Mouse (Mus musculus) liver, embryonic 15.5 days (tissue): ENCODE results near the gene Gatm. TPM values are rescaled to one million over a fixed set of nuclear protein-coding genes. Genes with fewer than 3 reads are reported as not detected.

ENCODE experiments used
- ATAC-seq: fragments of 200-750 bp; cut with Nextera tagmentation; 2 replicates; pipeline ENCODE4 v1.8.0; 2017; ENCODE audit warnings: moderate number of reproducible peaks, mild to moderate bottlenecking, moderate library complexity; ENCODE audit not compliant: insufficient read depth
- H3K27ac ChIP-seq: fragments of 300-500 bp; sonication (generic); replicated peaks from 2 replicates; pipeline ENCODE4 v1.5.1; 2015; ENCODE audit warnings: mild to moderate bottlenecking, inconsistent platforms
- H3K27me3 ChIP-seq: fragments of 300-500 bp; sonication (generic); 2 replicates; pipeline ENCODE4 v1.6.1; 2015; ENCODE audit warnings: mild to moderate bottlenecking, inconsistent platforms
- H3K36me3 ChIP-seq: fragments of 300-500 bp; sonication (generic); replicated peaks from 2 replicates; pipeline ENCODE4 v1.6.1; 2015; ENCODE audit warnings: moderate library complexity, mild to moderate bottlenecking, inconsistent platforms
- H3K4me1 ChIP-seq: fragments of 300-500 bp; sonication (generic); replicated peaks from 2 replicates; pipeline ENCODE4 v1.6.1; 2015; ENCODE audit warnings: inconsistent platforms
- H3K4me2 ChIP-seq: fragments of 300-500 bp; sonication (generic); 2 replicates; pipeline ENCODE4 v1.6.1; 2015; ENCODE audit warnings: moderate library complexity, mild to moderate bottlenecking, inconsistent platforms
- H3K4me3 ChIP-seq: fragments of 300-500 bp; sonication (generic); replicated peaks from 2 replicates; pipeline ENCODE4 v1.5.1; 2015; ENCODE audit warnings: mild to moderate bottlenecking, inconsistent platforms
- H3K9ac ChIP-seq: fragments of 300-500 bp; sonication (generic); 2 replicates; pipeline ENCODE4 v1.6.1; 2015; ENCODE audit warnings: moderate library complexity, mild to moderate bottlenecking, inconsistent platforms
- H3K9me3 ChIP-seq: fragments of 300-500 bp; sonication (generic); replicated peaks from 2 replicates; pipeline ENCODE4 v1.6.1; 2016; ENCODE audit warnings: inconsistent platforms
- WGBS: fragments of 180-500 bp; shearing (Covaris S2); methylation state at CpG from one replicate; pipeline ENCODE4 v1.1.7; 2015; ENCODE audit warnings: mixed read lengths; ENCODE audit not compliant: insufficient replicate concordance; 5-methylcytosine and 5-hydroxymethylcytosine counted together
- polyA plus RNA-seq: library from polyadenylated mRNA; unstranded; fragments of >200 nt; fragmentation: Nextera tagmentation; extraction: Ambion mirVana; gene quantifications from 2 replicates; pipeline ENCODE4 v1.2.1, GENCODE M21; 2015

The Gatm gene
- polyA plus RNA-seq, 1 experiment from 2014 or later: 31.9 TPM

- peaks cover 26% of the 10 kb centered on the region for H3K4me1 ChIP-seq
- H3K9me3 ChIP-seq: no peaks in the 10 kb centered on the region
- peak overlapping the region; percentile 79 for H3K9ac ChIP-seq
- 0 out of 2 replicates have a peak overlapping the region, but pooled peaks have one; percentile 24 for H3K27ac ChIP-seq
- under 1% methylated on average over 53 of the region's 53 CpGs for WGBS
- ATAC-seq: peak; percentile 30; the same call in 1 of the 2 replicates
- peaks cover 12% of the 10 kb centered on the region for H3K36me3 ChIP-seq
- no peaks in the 10 kb centered on the region for H3K27me3 ChIP-seq
- peak overlapping the region; percentile 97 for H3K4me2 ChIP-seq
- H3K4me3 ChIP-seq: peak overlapping the region; percentile 84
These were observed 20.2 kb upstream of the Gatm start for GRCm38 (mm10) chr2:122631226-122631801.

GRCm38 (mm10) chr2:122630465-122631225, 19.5 kb upstream of the Gatm start:
- Histone ChIP-seq H3K4me3 (peak overlapping the region; percentile 84), H3K27me3 (0 out of 2 replicates have a peak, but pooled peaks cover 5% of the 10 kb centered on the region), H3K4me2 (peak overlapping the region; percentile 97), H3K9me3 (no peaks in the 10 kb centered on the region), H3K9ac (peak overlapping the region; percentile 79), H3K36me3 (peaks cover 12% of the 10 kb centered on the region), H3K27ac (peak overlapping the region; percentile 73), H3K4me1 (peaks cover 26% of the 10 kb centered on the region)
- WGBS: under 1% methylated on average over 73 of the region's 75 CpGs
- peak; percentile 79 for ATAC-seq

- WGBS: 56% methylated on average over 6 of the region's 6 CpGs
- Histone ChIP-seq H3K4me2 (peak overlapping the region; percentile 97), H3K9ac (no peak overlapping the region), H3K27ac (no peak overlapping the region), H3K9me3 (no peaks in the 10 kb centered on the region), H3K4me3 (peak overlapping the region; percentile 84), H3K4me1 (peaks cover 26% of the 10 kb centered on the region), H3K36me3 (peaks cover 12% of the 10 kb centered on the region), H3K27me3 (0 out of 2 replicates have a peak, but pooled peaks cover 6% of the 10 kb centered on the region)
- no peak for ATAC-seq
These were observed 18.8 kb upstream of the Gatm start for GRCm38 (mm10) chr2:122629871-122630270.

GRCm38 (mm10) chr2:122628976-122629375, 17.9 kb upstream of the Gatm start:
- no peak overlapping the region for H3K27ac ChIP-seq
- no peaks in the 10 kb centered on the region for H3K9me3 ChIP-seq
- peaks cover 12% of the 10 kb centered on the region for H3K36me3 ChIP-seq
- 0 out of 2 replicates have a peak, but pooled peaks cover 6% of the 10 kb centered on the region for H3K27me3 ChIP-seq
- 2% methylated on average over 7 of the region's 7 CpGs for WGBS
- peak overlapping the region; percentile 18; the same call in 1 of the 2 replicates for H3K4me2 ChIP-seq
- H3K4me3 ChIP-seq: no peak overlapping the region
- H3K4me1 ChIP-seq: peaks cover 26% of the 10 kb centered on the region
- ATAC-seq: no peak
- no peak overlapping the region for H3K9ac ChIP-seq

GRCm38 (mm10) chr2:122625930-122626329, 14.8 kb upstream of the Gatm start:
- no peak overlapping the region for H3K4me3 ChIP-seq
- H3K27me3 ChIP-seq: 0 out of 2 replicates have a peak, but pooled peaks cover 6% of the 10 kb centered on the region
- ATAC-seq: no peak
- H3K9me3 ChIP-seq: no peaks in the 10 kb centered on the region
- H3K27ac ChIP-seq: no peak overlapping the region
- no peaks in the 10 kb centered on the region for H3K36me3 ChIP-seq
- H3K4me2 ChIP-seq: no peak overlapping the region
- H3K9ac ChIP-seq: no peak overlapping the region
- WGBS: 58% methylated on average over 7 of the region's 7 CpGs
- H3K4me1 ChIP-seq: peaks cover 12% of the 10 kb centered on the region

GRCm38 (mm10) chr2:122621337-122622110, 10.4 kb upstream of the Gatm start:
- H3K9me3 ChIP-seq: no peaks in the 10 kb centered on the region
- WGBS: 61% methylated on average over 9 of the region's 9 CpGs
- no peak overlapping the region for H3K27ac ChIP-seq
- no peak overlapping the region for H3K9ac ChIP-seq
- H3K4me2 ChIP-seq: no peak overlapping the region
- H3K4me3 ChIP-seq: no peak overlapping the region
- no peaks in the 10 kb centered on the region for H3K36me3 ChIP-seq
- H3K4me1 ChIP-seq: no peaks in the 10 kb centered on the region
- 0 out of 2 replicates have a peak, but pooled peaks cover 6% of the 10 kb centered on the region for H3K27me3 ChIP-seq
- ATAC-seq: no peak

GRCm38 (mm10) chr2:122618719-122619118, 7.6 kb upstream of the Gatm start:
- Histone ChIP-seq H3K4me3 (no peak overlapping the region), H3K9ac (no peak overlapping the region), H3K4me1 (no peaks in the 10 kb centered on the region), H3K36me3 (no peaks in the 10 kb centered on the region), H3K27me3 (no peaks in the 10 kb centered on the region), H3K4me2 (no peak overlapping the region), H3K9me3 (no peaks in the 10 kb centered on the region), H3K27ac (no peak overlapping the region)
- no peak for ATAC-seq
- 44% methylated on average over 4 of the region's 4 CpGs for WGBS

GRCm38 (mm10) chr2:122617792-122618191, 6.7 kb upstream of the Gatm start:
- Histone ChIP-seq H3K9ac (no peak overlapping the region), H3K4me2 (no peak overlapping the region), H3K36me3 (no peaks in the 10 kb centered on the region), H3K27ac (no peak overlapping the region), H3K4me1 (no peaks in the 10 kb centered on the region), H3K4me3 (no peak overlapping the region), H3K27me3 (no peaks in the 10 kb centered on the region), H3K9me3 (no peaks in the 10 kb centered on the region)
- no peak for ATAC-seq
- 65% methylated on average over 6 of the region's 6 CpGs for WGBS

GRCm38 (mm10) chr2:122616237-122616636, 5.1 kb upstream of the Gatm start:
- 60% methylated on average over 6 of the region's 6 CpGs for WGBS
- no peak overlapping the region for H3K27ac ChIP-seq
- no peak overlapping the region for H3K4me3 ChIP-seq
- ATAC-seq: no peak
- no peaks in the 10 kb centered on the region for H3K36me3 ChIP-seq
- 0 out of 2 replicates have a peak, but pooled peaks cover 3% of the 10 kb centered on the region for H3K4me1 ChIP-seq
- peaks cover under 1% of the 10 kb centered on the region for H3K27me3 ChIP-seq
- no peaks in the 10 kb centered on the region for H3K9me3 ChIP-seq
- no peak overlapping the region for H3K4me2 ChIP-seq
- no peak overlapping the region for H3K9ac ChIP-seq

GRCm38 (mm10) chr2:122611654-122611973, 511 bp upstream of the Gatm start:
- ATAC-seq: no peak
- Histone ChIP-seq H3K9ac (no peak overlapping the region), H3K4me3 (peak overlapping the region; percentile 57), H3K9me3 (no peaks in the 10 kb centered on the region), H3K4me2 (peak overlapping the region; percentile 76), H3K27ac (no peak overlapping the region), H3K4me1 (peaks cover 9% of the 10 kb centered on the region), H3K36me3 (no peaks in the 10 kb centered on the region), H3K27me3 (peaks cover 8% of the 10 kb centered on the region)
- WGBS: 76% methylated on average over 4 of the region's 4 CpGs

GRCm38 (mm10) chr2:122608820-122609219, 2.3 kb downstream of the Gatm start:
- WGBS: 71% methylated on average over 9 of the region's 9 CpGs
- no peak for ATAC-seq
- no peaks in the 10 kb centered on the region for H3K9me3 ChIP-seq

More at GRCm38 (mm10) chr2:122608820-122609219, 2.3 kb downstream of the Gatm start:
- no peak overlapping the region for H3K9ac ChIP-seq
- no peak overlapping the region for H3K4me3 ChIP-seq
- H3K36me3 ChIP-seq: no peaks in the 10 kb centered on the region
- H3K27ac ChIP-seq: no peak overlapping the region
- peaks cover 9% of the 10 kb centered on the region for H3K4me1 ChIP-seq
- peaks cover 8% of the 10 kb centered on the region for H3K27me3 ChIP-seq
- H3K4me2 ChIP-seq: no peak overlapping the region
